Mouse (Mus musculus): ENCODE data around the gene S100pbp. TPM values are rescaled to one million over a fixed set of nuclear protein-coding genes. Genes with fewer than 3 reads are reported as not detected.

S100pbp gene
- polyA plus RNA-seq, 1 experiment from 2014 or later, result 18.0 TPM

DNA sequence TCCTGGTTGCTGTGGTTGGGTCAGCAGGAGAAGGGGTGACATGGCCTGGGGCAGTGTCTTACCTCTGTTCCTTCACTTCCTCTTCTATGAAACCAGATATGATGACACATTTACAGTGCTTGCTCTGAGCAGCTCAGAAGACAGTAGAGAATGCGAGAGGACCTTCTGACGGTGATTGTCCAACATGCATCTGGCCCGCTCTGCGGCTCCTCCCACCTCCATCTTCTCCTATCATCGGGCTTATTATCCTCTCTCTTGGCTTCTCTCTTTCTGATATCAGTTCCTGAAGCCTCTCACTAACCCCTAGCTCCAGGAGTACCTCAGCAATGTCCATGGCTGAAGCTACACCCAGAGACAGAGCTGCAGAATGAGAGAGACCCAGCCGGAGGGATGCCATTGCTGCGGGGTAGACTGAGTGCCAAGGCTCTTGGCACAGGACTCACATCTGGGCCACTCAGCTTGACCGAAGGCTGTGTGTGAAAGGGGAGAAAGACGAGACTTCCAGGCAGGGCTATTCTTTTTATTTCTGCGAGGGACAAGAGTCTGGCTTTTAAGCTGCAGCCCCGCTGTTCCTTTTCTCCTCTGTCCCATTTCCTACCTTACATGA is 47.0 kb downstream of the S100pbp start:
- Histone ChIP-seq H3K9me3 (no peaks in the 10 kb centered on the region), H3K9ac (no peak overlapping the region), H3K27ac (no peak overlapping the region), H3K4me3 (no peak overlapping the region), H3K4me2 (no peak overlapping the region), H3K4me1 (replicated peaks) (peaks cover 35% of the 10 kb centered on the region), H3K27me3 (peaks cover 13% of the 10 kb centered on the region), H3K36me3 (no peaks in the 10 kb centered on the region)
- 83% methylated on average over 11 of the region's 11 CpGs for WGBS
- ATAC-seq (ENCODE audit: low FRiP score), result no peak

DNA sequence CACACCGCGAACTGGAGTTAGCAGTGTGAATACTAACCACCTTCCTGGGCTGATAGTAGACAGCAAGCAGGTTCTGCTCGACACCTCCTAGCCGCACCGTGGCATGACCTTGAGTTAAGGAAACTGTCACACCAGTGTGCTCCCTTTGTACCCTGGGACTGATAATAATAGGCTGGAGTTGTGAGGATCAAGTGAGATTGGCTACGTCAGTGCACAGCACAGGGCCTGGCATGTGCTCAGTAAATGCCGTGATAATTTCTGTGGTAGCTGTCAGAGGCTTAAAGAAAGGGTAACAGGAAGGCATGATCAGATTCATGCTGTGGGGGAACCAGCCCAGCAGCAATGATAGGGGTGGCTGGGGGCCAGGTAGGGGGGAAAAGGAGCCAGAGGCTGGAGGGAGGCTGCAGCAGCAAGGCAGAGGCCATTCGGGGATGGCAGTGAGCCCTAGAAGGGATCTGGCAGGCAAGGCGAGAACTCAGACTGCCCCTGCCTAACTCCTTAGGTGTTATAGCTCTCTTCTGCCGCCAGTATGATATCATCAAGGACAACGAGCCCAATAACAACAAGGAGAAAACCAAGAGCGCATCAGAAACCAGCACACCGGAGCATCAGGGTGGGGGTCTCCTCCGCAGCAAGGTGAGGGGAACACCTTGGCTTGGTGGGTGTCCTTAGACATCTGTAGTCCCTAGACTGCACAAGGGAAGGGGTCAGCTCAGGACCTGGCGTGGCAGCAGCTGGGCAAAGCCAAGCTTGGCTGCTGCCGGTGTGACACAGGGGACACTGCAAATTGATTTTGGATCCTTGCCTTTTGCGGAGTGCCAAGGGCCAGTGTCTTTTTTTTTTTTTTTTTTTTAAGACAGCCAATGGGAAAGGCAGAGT is 47.7 kb downstream of the S100pbp start:
- Histone ChIP-seq H3K27me3 (peaks cover 19% of the 10 kb centered on the region), H3K9me3 (no peaks in the 10 kb centered on the region), H3K4me1 (replicated peaks) (peaks cover 42% of the 10 kb centered on the region), H3K9ac (no peak overlapping the region), H3K4me2 (no peak overlapping the region), H3K27ac (peak overlapping the region; percentile 31), H3K36me3 (no peaks in the 10 kb centered on the region), H3K4me3 (no peak overlapping the region)
- no peak for ATAC-seq (ENCODE audit: low FRiP score)
- 72% methylated on average over 17 of the region's 17 CpGs for WGBS

DNA sequence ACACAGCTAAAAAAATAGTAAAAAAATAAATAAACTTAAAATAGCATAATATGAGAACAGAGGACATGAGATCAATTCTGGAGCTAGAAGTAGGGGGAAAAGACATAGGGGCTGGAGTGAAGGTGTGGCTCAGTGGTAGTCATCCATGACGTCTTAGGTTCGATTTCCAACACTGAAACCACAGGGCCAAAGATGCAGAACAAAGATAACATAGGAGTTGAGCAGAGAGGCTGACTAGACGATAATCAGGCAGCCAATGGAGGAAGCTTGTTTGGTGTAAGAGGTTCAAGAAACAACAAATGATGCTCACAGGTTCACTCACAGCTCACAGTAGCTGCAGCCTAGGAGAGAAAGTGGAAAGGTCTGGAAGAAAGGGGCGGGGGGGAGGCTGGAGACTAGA is 48.7 kb downstream of the S100pbp start:
- H3K4me3 ChIP-seq, result no peak overlapping the region
- no peak for ATAC-seq (ENCODE audit: low FRiP score)
- H3K9ac ChIP-seq, result no peak overlapping the region
- peaks cover 27% of the 10 kb centered on the region for H3K27me3 ChIP-seq
- H3K9me3 ChIP-seq, result no peaks in the 10 kb centered on the region
- WGBS, result 80% methylated on average over 4 of the region's 4 CpGs
- no peak overlapping the region for H3K27ac ChIP-seq
- no peaks in the 10 kb centered on the region for H3K36me3 ChIP-seq
- peaks cover 45% of the 10 kb centered on the region for H3K4me1 ChIP-seq (replicated peaks)
- no peak overlapping the region for H3K4me2 ChIP-seq

DNA sequence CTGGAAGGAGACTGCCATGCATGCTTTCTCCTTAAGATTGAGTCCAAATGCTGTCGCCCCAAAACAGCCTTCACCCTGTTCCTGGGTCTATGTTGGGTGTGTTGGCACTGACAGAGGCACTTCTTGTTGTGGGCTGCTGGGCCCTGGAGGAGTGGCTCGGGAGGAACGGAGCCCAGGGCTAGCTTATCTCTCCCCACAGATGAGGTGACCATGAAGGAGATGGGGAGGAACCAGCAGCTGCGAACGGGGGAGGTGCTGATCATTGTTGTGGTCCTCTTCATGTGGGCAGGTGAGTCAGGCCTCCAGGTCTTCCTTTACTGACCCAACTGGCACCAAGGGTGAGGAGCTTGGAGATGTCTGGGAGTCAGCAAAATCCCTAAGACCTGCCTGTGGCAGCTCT is 49.9 kb downstream of the S100pbp start:
- no peaks in the 10 kb centered on the region for H3K36me3 ChIP-seq
- H3K4me2 ChIP-seq, result no peak overlapping the region
- no peak overlapping the region for H3K4me3 ChIP-seq
- peaks cover 36% of the 10 kb centered on the region for H3K27me3 ChIP-seq
- no peaks in the 10 kb centered on the region for H3K9me3 ChIP-seq
- ATAC-seq (ENCODE audit: low FRiP score), result no peak
- H3K27ac ChIP-seq, result no peak overlapping the region
- WGBS, result 94% methylated on average over 5 of the region's 5 CpGs
- H3K9ac ChIP-seq, result no peak overlapping the region
- peaks cover 46% of the 10 kb centered on the region for H3K4me1 ChIP-seq (replicated peaks)

DNA sequence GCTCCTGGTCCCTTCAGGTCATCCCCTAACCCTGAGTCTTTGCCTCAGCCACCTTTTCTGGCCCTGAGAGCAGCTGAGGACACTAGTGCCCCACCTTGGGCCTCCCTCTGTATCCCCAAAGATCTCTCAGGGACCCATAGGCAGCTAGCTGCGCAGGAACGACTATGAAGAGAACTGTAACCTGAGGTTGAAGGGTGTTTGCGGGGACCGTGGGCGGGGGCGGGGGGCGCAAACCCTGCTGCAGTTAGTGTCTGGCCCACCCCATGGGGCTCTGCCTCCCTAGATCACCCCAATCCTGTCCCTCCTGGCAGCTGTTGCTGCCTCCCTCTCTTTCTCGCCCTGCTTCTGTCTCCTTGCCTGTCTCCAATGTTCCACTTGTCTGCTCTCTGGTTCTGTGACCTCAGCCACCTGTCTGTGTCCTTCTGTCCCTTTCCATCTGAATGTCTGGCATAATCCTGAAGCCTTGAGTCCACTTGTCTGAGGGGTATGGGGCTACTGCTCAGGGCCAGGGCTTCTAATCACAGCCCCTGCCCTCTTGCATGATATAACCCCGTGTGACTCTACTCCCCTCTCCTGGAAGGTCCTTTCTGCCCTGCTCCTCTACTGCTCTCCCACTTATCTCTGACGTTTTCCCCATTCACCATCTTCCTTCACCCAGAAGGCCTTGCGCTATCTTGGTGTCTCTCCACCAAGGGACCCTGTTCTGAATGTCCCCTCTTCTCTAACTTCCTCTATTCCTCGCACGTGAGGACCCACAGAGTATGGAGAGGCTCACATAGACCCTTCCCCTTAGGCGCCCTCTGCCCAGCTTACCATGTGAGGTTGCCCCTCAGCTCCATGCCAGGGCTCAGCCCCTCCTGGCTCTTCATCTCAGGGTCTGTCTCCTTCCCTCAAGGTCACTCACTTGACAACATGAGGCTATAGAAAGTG is 51.9 kb downstream of the S100pbp start:
- H3K27ac ChIP-seq, result no peak overlapping the region
- H3K4me1 ChIP-seq (replicated peaks), result peaks cover 38% of the 10 kb centered on the region
- peak overlapping the region; percentile 82 for H3K9ac ChIP-seq
- 41% methylated on average over 14 of the region's 14 CpGs for WGBS
- H3K36me3 ChIP-seq, result no peaks in the 10 kb centered on the region
- H3K27me3 ChIP-seq, result peaks cover 36% of the 10 kb centered on the region
- H3K9me3 ChIP-seq, result no peaks in the 10 kb centered on the region
- ATAC-seq (ENCODE audit: low FRiP score), result no peak
- H3K4me2 ChIP-seq, result peak overlapping the region; percentile 90
- H3K4me3 ChIP-seq, result peak overlapping the region; percentile 61

DNA sequence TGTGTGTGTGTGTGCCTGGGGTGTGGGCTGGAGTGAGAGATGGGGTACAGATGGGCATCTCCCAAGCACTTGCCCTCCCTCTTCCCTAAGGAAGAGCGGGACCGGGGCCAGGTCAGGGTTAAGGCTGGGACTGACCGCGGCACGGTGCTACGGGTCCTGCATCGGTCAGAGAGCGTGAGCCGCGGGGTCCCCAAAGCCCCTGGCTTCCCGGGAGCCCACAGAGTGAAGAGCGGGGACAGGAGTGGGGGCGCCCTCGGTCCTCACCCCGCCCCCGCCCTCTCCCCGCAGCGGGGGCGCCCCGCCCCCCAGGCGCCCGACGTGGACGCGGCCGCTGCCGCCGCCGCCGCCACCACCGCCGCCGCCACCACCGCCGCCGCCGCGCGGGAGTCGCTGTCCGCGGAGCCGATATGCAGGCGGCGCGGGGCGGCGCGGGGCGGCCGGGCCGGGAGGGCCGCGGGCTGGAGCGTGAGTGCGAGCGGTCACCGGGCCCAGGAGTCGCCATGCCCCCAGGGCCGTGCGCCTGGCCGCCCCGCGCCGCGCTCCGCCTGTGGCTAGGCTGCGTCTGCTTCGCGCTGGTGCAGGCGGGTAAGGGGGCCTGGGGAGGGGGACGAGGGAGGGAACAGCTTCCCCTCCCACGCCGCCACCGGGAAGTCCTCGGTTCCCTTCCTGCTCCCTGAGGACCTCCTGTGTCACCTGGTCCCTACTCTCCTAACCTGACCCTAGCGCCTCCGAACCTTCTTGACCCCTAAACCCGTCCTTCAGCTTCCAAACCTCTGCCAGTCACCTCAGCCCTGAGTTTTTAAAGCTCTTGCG is 52.7 kb downstream of the S100pbp start, which contains the start of gene Fndc5:
TSS of gene Fndc5 (plus strand) at position 421 of the 813 bp plus-strand sequence.
- H3K4me2 ChIP-seq, result peak within 1 kb of the TSS; percentile 90
- H3K9me3 ChIP-seq, result no peaks in the 10 kb centered on the region
- peaks cover 36% of the 10 kb centered on the region for H3K27me3 ChIP-seq
- no peaks in the 10 kb centered on the region for H3K36me3 ChIP-seq
- WGBS, result 1% methylated on average over 38 of the region's 80 CpGs
- H3K27ac ChIP-seq, result no peak within 1 kb of the TSS
- H3K4me3 ChIP-seq, result peak within 1 kb of the TSS; percentile 61
- 0 out of 2 replicates have a peak, but pooled peaks have one; percentile 28 for ATAC-seq (ENCODE audit: low FRiP score)
- H3K9ac ChIP-seq, result peak within 1 kb of the TSS; percentile 82
- peaks cover 30% of the 10 kb centered on the region for H3K4me1 ChIP-seq (replicated peaks)

DNA sequence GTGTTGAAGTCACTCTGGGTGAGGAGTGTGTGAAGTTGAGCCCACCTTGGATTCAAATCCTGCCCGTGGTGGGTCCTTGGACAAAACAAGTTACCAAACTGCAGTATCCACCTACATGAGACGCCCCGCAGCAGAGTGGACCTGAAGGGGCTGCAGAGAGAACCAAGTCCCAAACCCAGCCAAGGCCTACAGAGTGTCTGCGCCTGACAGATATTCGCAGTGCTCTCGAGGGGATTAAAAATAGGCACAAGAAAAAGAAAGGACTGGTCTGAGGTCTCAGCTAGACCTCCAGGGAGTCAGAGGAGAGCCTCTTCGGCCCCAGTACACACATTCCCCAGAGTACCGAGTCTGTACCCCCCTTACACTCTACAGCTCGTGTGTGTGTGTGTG is 53.3 kb downstream of the S100pbp start:
- ATAC-seq (ENCODE audit: low FRiP score), result no peak
- peak overlapping the region; percentile 82 for H3K9ac ChIP-seq
- H3K27ac ChIP-seq, result no peak overlapping the region
- H3K4me1 ChIP-seq (replicated peaks), result peaks cover 27% of the 10 kb centered on the region
- H3K4me2 ChIP-seq, result peak overlapping the region; percentile 90
- H3K9me3 ChIP-seq, result no peaks in the 10 kb centered on the region
- no peaks in the 10 kb centered on the region for H3K36me3 ChIP-seq
- WGBS, result 33% methylated on average over 9 of the region's 9 CpGs
- H3K27me3 ChIP-seq, result peaks cover 42% of the 10 kb centered on the region
- H3K4me3 ChIP-seq, result peak overlapping the region; percentile 61

DNA sequence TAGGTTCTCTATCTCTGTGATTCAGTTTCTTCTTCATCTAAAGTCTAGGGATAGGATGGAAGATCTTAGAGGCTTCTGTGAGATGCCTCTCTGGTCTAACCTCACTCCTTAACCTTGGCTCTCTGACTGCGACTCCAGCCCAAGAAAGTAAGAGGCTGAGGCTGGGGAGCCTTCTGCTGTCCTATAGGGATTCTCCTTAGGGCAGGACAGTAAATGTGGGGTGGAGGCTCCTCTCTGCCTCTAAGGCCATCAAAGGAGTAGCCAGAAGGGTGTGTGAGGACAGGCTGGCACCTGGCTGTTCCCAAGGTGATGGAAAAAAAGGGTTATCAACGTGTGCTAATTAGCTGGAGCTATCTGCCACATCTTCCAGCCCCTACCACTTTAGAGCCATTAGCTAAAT is 53.9 kb downstream of the S100pbp start:
- no peak overlapping the region for H3K4me3 ChIP-seq

DNA sequence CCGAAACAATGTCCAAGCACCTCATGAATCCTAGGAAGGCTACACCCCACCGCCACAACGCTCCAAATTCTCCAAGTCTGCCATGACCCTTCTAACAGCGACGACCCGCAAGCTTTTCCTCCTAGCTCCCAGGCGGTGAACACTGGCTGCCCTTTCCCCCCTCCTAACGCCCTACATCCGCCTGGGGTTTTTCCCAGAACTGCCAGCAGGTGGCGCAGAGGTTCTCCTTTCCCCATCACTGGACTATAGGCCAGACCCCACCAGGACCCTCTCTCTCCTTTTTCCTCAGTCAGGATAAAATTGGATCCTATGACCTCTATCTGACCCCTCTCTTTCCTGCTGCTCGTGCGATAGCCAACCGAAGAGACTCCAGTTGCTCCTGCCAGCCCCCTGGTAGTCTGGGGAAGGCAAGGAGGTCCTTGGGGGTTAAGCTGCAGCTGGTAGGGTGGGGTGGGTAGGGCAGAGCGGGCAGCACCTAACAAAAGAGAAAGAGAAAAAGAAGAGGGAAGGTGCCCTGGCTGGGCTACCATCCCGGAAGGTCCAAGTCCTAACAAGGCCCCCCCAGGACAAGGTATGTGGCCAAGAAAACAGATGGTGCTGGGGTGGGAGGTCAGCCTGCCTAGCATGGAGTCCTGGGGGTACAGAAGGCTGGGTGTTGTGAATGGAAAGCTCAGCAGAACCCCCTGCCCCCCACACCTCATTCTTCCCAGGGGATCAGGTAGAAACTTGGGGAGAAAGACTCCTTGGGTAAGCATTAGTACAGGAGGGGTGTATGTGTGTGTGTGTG is 54.5 kb downstream of the S100pbp start:
- Histone ChIP-seq H3K4me1 (replicated peaks) (peaks cover 36% of the 10 kb centered on the region), H3K4me3 (no peak overlapping the region), H3K27me3 (peaks cover 43% of the 10 kb centered on the region), H3K4me2 (peak overlapping the region; percentile 37), H3K36me3 (no peaks in the 10 kb centered on the region), H3K9ac (peak overlapping the region; percentile 49), H3K9me3 (no peaks in the 10 kb centered on the region), H3K27ac (no peak overlapping the region)
- 10% methylated on average over 15 of the region's 15 CpGs for WGBS
- no peak for ATAC-seq (ENCODE audit: low FRiP score)

More for the DNA sequence above, 53.9 kb downstream of the S100pbp start:
- H3K27ac ChIP-seq, result no peak overlapping the region
- peaks cover 43% of the 10 kb centered on the region for H3K27me3 ChIP-seq
- no peaks in the 10 kb centered on the region for H3K9me3 ChIP-seq
- ATAC-seq (ENCODE audit: low FRiP score), result no peak
- H3K4me1 ChIP-seq (replicated peaks), result peaks cover 30% of the 10 kb centered on the region
- WGBS, result 58% methylated on average over 2 of the region's 2 CpGs
- H3K36me3 ChIP-seq, result no peaks in the 10 kb centered on the region
- no peak overlapping the region for H3K9ac ChIP-seq
- H3K4me2 ChIP-seq, result no peak overlapping the region

DNA sequence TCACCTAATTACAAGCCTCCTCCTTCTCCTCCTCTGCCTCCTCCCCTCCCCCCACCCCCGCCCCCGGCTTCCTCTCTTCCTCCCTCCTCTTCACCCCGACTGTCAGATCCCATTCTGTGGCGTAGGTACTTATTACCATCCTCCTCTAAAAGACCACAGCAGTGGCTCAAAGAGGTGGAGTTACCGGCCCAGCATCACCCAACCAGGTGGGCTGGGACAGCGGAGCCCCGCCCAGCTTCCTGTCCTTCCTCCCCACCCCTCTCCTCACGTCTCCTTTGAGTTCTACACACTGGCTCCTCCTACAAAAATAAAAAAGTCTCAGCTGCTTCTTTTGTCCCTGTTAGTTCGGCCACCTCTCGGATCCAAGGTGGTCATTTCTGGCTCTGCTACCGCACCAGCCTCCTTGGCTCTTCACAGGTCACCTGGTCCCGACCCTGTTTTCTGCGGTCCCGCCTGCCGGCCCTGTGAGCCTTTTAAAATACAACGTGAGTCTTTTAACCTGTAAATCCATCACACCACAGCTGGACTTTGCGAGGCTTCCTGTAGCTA is 58.7 kb downstream of the S100pbp start:
- Histone ChIP-seq H3K4me2 (peak overlapping the region; percentile 36), H3K27me3 (peaks cover 16% of the 10 kb centered on the region), H3K27ac (peak overlapping the region; percentile 44; the same call in 1 of the 2 replicates), H3K4me3 (peak overlapping the region; percentile 18), H3K9me3 (no peaks in the 10 kb centered on the region), H3K36me3 (no peaks in the 10 kb centered on the region), H3K9ac (peak overlapping the region; percentile 3; the same call in 1 of the 2 replicates), H3K4me1 (replicated peaks) (peaks cover 46% of the 10 kb centered on the region)
- peak; percentile 64 for ATAC-seq (ENCODE audit: low FRiP score)
- WGBS, result 6% methylated on average over 16 of the region's 17 CpGs
